Mouse (Mus musculus) kidney, postnatal 0 days (tissue): Measurements from ENCODE around the gene Slc39a8. TPM values are rescaled to one million over a fixed set of nuclear protein-coding genes. Genes with fewer than 3 reads are reported as not detected.
A peak's percentile ranks its signal among the peaks of the same experiment; 100 is the strongest.

Source experiments
- ATAC-seq: fragments of 200-750 bp; cut with Nextera tagmentation; replicated peaks from 2 replicates; pipeline ENCODE4 v1.8.0; 2017; ENCODE audit warnings: low read depth, moderate number of reproducible peaks, moderate TSS enrichment, moderate library complexity; ENCODE audit not compliant: low FRiP score
- DNase-seq: peaks from one replicate; pipeline ENCODE4 v3.0.0-alpha.2; 2016; ENCODE audit warnings: low spot score
- H3K27ac ChIP-seq: fragments of 300-500 bp; sonication (generic); 2 replicates; pipeline ENCODE4 v1.5.1; 2014; ENCODE audit warnings: mild to moderate bottlenecking
- H3K27me3 ChIP-seq: fragments of 300-500 bp; sonication (generic); 2 replicates; pipeline ENCODE4 v1.6.1; 2014; ENCODE audit warnings: low read length, mixed read lengths; ENCODE audit not compliant: insufficient read depth
- H3K36me3 ChIP-seq: fragments of 300-500 bp; sonication (generic); 2 replicates; pipeline ENCODE4 v1.6.1; 2014; ENCODE audit warnings: low read length, mixed read lengths; ENCODE audit not compliant: insufficient read depth
- H3K4me1 ChIP-seq: fragments of 300-500 bp; sonication (generic); replicated peaks from 2 replicates; pipeline ENCODE4 v1.6.1; 2014; ENCODE audit warnings: antibody characterized with exemption, low read length, mixed read lengths; ENCODE audit not compliant: insufficient read depth
- H3K4me2 ChIP-seq: fragments of 300-500 bp; sonication (generic); 2 replicates; pipeline ENCODE4 v1.6.1; 2014; ENCODE audit warnings: mild to moderate bottlenecking, low read length, moderate library complexity, mixed read lengths
- H3K4me3 ChIP-seq: fragments of 300-500 bp; sonication (generic); replicated peaks from 2 replicates; pipeline ENCODE4 v1.5.1; 2014; ENCODE audit warnings: low read depth, low read length
- H3K9ac ChIP-seq: fragments of 300-500 bp; sonication (generic); 2 replicates; pipeline ENCODE4 v1.6.1; 2014; ENCODE audit warnings: low read depth, low read length
- H3K9me3 ChIP-seq: fragments of 300-500 bp; sonication (generic); replicated peaks from 2 replicates; pipeline ENCODE4 v1.6.1; 2016; ENCODE audit warnings: low read length, inconsistent platforms, mixed read lengths
- CTCF ChIP-seq: IDR thresholded peaks from 2 replicates; pipeline ENCODE4 v1.5.1; 2016; ENCODE audit warnings: antibody characterized with exemption, low read depth, mild to moderate bottlenecking, moderate library complexity
- WGBS: fragments of 180-500 bp; shearing (Covaris S2); extraction: QIAGEN DNeasy Blood & Tissue Kit; methylation state at CpG from one replicate; pipeline ENCODE4 v1.1.7; 2014; 5-methylcytosine and 5-hydroxymethylcytosine counted together
- polyA plus RNA-seq: library from polyadenylated mRNA; unstranded; fragments of >200 nt; fragmentation: Nextera tagmentation; extraction: Ambion mirVana; gene quantifications from 2 replicates; pipeline ENCODE4 v1.2.1, GENCODE M21; 2015

Slc39a8 gene
- polyA plus RNA-seq, 1 experiment from 2014 or later: 25.0 TPM

- Histone ChIP-seq H3K9ac (no peak overlapping the region), H3K9me3 (no peaks in the 10 kb centered on the region), H3K4me3 (no peak overlapping the region), H3K27ac (no peak overlapping the region), H3K27me3 (no peaks in the 10 kb centered on the region), H3K36me3 (no peaks in the 10 kb centered on the region), H3K4me2 (no peak overlapping the region), H3K4me1 (no peaks in the 10 kb centered on the region)
- ATAC-seq (no peak), DNase-seq (no peak)
- 90% methylated on average over 5 of the region's 5 CpGs for WGBS
- TF ChIP-seq CTCF: no peak
Measured at GRCm38 (mm10) chr3:135872325-135872724, 47.2 kb downstream of the Slc39a8 start.

DNA sequence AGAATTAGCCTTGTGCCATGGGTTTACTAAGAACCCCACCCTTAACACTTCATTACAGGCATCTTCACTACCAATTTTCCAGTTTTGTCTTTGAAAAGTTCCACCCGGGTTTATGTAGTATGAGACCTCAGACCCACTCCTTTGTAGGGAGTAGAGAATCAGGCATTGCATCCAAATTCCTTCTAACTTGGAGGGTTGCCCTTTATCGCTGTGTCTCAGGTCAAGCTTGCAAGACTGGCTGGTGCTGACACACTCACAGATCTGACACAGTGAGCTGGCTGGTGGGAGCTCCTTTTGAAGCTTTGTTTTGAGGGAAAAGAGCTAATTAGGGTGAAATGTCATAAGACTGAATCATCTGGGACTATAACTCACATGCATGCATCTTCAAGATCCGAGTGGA is 48.5 kb downstream of the Slc39a8 start:
- TF ChIP-seq CTCF: no peak
- Histone ChIP-seq H3K27me3 (no peaks in the 10 kb centered on the region), H3K9ac (no peak overlapping the region), H3K36me3 (no peaks in the 10 kb centered on the region), H3K4me3 (no peak overlapping the region), H3K9me3 (no peaks in the 10 kb centered on the region), H3K27ac (no peak overlapping the region), H3K4me1 (no peaks in the 10 kb centered on the region), H3K4me2 (no peak overlapping the region)
- DNase-seq: no peak
- WGBS: 59% methylated on average over 3 of the region's 3 CpGs
- no peak for ATAC-seq

DNA sequence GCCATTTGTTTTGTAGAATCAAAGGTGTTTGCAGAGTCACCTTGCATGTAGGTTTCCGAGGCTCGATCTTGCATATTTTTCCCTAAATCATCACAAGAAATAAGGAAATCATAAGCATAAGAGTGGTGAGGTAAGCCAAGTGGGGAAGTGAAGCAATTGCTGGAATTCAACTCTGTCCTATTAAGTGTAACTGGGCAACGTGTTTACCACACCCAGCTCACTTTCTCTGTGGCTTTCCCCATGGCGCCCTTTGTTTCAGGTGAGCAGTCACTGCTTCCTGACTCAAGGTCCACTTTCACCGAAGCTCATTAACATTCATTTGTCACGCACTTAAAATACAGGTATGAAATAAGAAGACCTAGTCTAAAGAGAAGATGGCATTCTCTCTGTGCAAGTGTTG is 53.0 kb downstream of the Slc39a8 start:
- 85% methylated on average over 6 of the region's 6 CpGs for WGBS
- ATAC-seq (no peak), DNase-seq (no peak)
- Histone ChIP-seq H3K9me3 (no peaks in the 10 kb centered on the region), H3K4me2 (no peak overlapping the region), H3K4me1 (no peaks in the 10 kb centered on the region), H3K9ac (no peak overlapping the region), H3K4me3 (no peak overlapping the region), H3K27me3 (no peaks in the 10 kb centered on the region), H3K27ac (no peak overlapping the region), H3K36me3 (no peaks in the 10 kb centered on the region)
- TF ChIP-seq CTCF: no peak

DNA sequence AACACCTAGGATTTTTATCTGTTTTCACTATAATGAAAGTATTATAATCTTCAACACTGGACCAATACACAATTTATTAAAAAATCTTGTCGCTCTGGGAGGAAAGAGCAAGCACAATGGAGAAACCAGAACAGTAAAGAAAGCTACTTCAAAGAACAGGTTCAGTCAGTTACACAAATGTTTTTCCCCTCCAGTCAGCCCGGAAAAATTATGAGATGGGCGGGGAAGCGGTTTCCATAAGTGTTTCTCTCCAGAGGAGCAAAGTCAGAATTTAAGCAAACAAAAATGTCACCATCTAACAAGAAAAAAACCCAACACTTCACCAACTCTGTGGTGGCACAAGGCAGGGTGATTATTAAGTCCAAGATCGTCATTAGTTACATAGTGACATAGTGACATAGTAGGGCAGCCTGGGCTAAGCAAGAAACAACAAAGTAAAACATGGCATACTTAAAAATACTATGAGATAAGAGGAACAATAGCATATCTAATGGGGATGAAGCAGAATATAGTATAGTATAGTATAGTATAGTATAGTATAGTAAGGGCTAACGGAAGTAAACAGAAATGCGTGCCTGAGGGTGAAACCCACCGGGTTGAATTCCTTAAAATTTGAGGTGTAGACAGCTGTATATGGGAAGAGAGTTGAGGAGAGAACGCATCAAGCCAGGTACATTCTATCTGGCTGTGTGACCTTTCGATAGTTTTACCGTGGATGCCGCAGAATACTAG is 61.0 kb downstream of the Slc39a8 start:
- Histone ChIP-seq H3K9ac (no peak overlapping the region), H3K4me1 (no peaks in the 10 kb centered on the region), H3K27ac (no peak overlapping the region), H3K4me2 (no peak overlapping the region; the same call in 1 of the 2 replicates), H3K4me3 (no peak overlapping the region), H3K36me3 (no peaks in the 10 kb centered on the region), H3K27me3 (no peaks in the 10 kb centered on the region), H3K9me3 (no peaks in the 10 kb centered on the region)
- 64% methylated on average over 12 of the region's 12 CpGs for WGBS
- DNase-seq (no peak), ATAC-seq (no peak; the same call in 1 of the 2 replicates)
- TF ChIP-seq CTCF: no peak

DNA sequence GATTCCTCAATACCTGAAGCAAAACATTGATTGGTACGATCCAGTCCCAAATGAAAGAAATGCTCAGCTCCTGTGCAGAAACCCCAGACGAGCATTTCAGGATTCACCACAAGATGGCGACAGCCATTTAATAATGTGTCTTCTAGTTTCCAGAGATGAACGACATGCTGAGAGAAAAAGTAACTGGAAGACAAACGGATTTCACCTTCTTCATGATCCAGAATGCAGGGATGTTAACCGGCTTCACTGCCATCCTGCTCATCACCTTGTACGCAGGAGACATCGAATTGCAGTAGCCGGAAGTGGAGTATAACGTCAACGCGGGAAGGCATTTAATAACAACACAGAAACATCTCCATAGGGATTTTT is 61.6 kb downstream of the Slc39a8 start:
- H3K4me2 ChIP-seq: no peak overlapping the region; the same call in 1 of the 2 replicates
- H3K4me3 ChIP-seq: no peak overlapping the region
- DNase-seq (peak; percentile 85), ATAC-seq (no peak; the same call in 1 of the 2 replicates)
- no peak overlapping the region for H3K27ac ChIP-seq
- no peaks in the 10 kb centered on the region for H3K36me3 ChIP-seq
- 35% methylated on average over 12 of the region's 12 CpGs for WGBS
- H3K4me1 ChIP-seq: no peaks in the 10 kb centered on the region
- H3K9ac ChIP-seq: no peak overlapping the region
- peak; percentile 89 for TF ChIP-seq CTCF
- no peaks in the 10 kb centered on the region for H3K9me3 ChIP-seq
- H3K27me3 ChIP-seq: no peaks in the 10 kb centered on the region

DNA sequence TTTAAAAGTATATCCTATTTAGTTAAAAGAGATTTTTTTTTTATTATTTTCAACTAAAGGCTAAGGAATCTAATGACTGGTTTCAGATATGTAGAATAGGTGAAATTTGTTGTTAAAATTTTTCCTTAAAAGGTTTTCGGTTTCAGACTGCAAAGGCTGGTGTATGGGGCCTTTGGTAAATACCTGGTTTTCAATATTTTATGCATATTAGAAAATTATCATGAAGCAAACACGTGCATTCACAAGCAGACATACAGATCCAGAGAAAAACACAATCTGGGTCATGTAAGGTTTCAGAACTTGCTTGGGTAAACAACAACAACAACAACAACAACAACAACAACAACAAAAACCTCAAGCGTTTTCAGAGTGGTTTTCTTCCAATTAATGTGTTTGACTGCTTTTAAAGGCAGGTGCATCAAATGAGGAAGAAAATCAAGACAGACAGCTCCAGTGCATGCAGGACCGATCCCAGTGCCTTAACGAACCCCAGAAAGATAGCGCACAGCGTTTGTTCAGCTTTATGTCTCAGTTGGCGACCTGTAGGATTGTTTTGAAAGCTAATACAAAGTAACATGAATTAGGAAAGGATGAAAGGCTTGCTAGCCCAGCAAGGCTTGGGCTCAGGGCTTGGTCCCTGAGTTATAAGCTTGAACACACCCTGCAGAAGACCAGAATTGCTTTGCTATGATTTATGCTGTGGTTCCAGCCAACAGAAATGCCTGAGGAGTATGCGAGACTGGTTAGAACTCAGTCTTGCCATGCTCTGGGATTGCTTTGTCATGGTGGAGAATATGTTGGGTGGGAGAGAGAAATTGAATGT is 62.2 kb downstream of the Slc39a8 start:
- no peak for ATAC-seq
- Histone ChIP-seq H3K4me2 (no peak overlapping the region; the same call in 1 of the 2 replicates), H3K9me3 (no peaks in the 10 kb centered on the region), H3K4me3 (no peak overlapping the region), H3K27ac (no peak overlapping the region), H3K9ac (no peak overlapping the region), H3K4me1 (no peaks in the 10 kb centered on the region), H3K27me3 (no peaks in the 10 kb centered on the region), H3K36me3 (no peaks in the 10 kb centered on the region)
- DNase-seq: no peak
- 70% methylated on average over 9 of the region's 9 CpGs for WGBS
- TF ChIP-seq CTCF: no peak
